ENCODE assay signal across 13 mouse cellular contexts in genomic region chr11:97024977-97025376, GRCm38 (mm10). TPM values are rescaled to one million over a fixed set of nuclear protein-coding genes. Genes with fewer than 3 reads are reported as not detected.
DNase-seq lines count a peak whose midpoint lies in the region; ATAC-seq lines count a peak whose summit lies in the region.
"Had no signal": no experiment of that assay in that cellular context is flagged by ENCODE, and none has a peak within 500 bp of the region (broad histone marks: within the 10 kb centered on the region; RNA-seq: fewer than 3 reads in every experiment).

No protein-coding gene starts in this region.

- H3K36me3 ChIP-seq in heart, embryonic 10.5 days, result no peaks in the 10 kb centered on the region
- no peaks in the 10 kb centered on the region for H3K36me3 ChIP-seq in megakaryocyte, embryonic 14.5 days (replicated peaks; ENCODE audit: low read length)
- no peaks in the 10 kb centered on the region for H3K36me3 ChIP-seq in stomach, embryonic 16.5 days (ENCODE audit: control insufficient read depth, insufficient read depth, low read length)
- H3K36me3 ChIP-seq: liver, embryonic 15.5 days had no signal

- 7% methylated on average over 10 of the region's 10 CpGs for WGBS in heart, embryonic 10.5 days
- 45% methylated on average over 10 of the region's 10 CpGs for WGBS in stomach, embryonic 16.5 days

- peak overlapping the region; percentile 72; the same call in 1 of the 2 replicates for H3K9ac ChIP-seq in stomach, embryonic 16.5 days (ENCODE audit: low read length)

- 0 out of 2 replicates have a peak overlapping the region, but pooled peaks have one; percentile 3 for H3K27ac ChIP-seq in heart, embryonic 10.5 days
- peak overlapping the region; percentile 44; the same call in 1 of the 2 replicates for H3K27ac ChIP-seq in stomach, embryonic 16.5 days (ENCODE audit: low read length)
- H3K27ac ChIP-seq: liver, embryonic 15.5 days had no signal

- H3K4me3 ChIP-seq in heart, embryonic 10.5 days, result no peak overlapping the region
- H3K4me3 ChIP-seq in megakaryocyte, embryonic 14.5 days (replicated peaks), result peak overlapping the region; percentile 90
- no peak overlapping the region for H3K4me3 ChIP-seq in stomach, embryonic 16.5 days (replicated peaks; ENCODE audit: low read length)

- H3K4me2 ChIP-seq in stomach, embryonic 16.5 days (ENCODE audit: low read depth, low read length), result no peak overlapping the region

- peaks cover 33% of the 10 kb centered on the region for H3K4me1 ChIP-seq in heart, embryonic 10.5 days
- H3K4me1 ChIP-seq in megakaryocyte, embryonic 14.5 days, result peaks cover 40% of the 10 kb centered on the region
- peaks cover 17% of the 10 kb centered on the region for H3K4me1 ChIP-seq in stomach, embryonic 16.5 days (ENCODE audit: control insufficient read depth, insufficient read depth, low read length)

- ATAC-seq in megakaryocyte, adult 5-6 weeks (ENCODE audit: poor library complexity, severe bottlenecking), result no peak
- no peak for ATAC-seq in stomach, embryonic 16.5 days (ENCODE audit: insufficient read depth, low FRiP score)

- DNase-seq in heart, embryonic 10.5 days (ENCODE audit: low spot score), result no peak
- DNase-seq in heart, adult 11 months, result no peak
- peak; percentile 63 for DNase-seq in MN1 (ENCODE audit: low spot score)
- DNase-seq in natural killer cell, adult 2 months (ENCODE audit: low spot score in 2 of 2), result no peak
- no peak for DNase-seq in layer of hippocampus, adult 8-10 months (ENCODE audit: low spot score in 2 of 2)
- DNase-seq: cerebellum, postnatal 14 days had no signal

- no peaks in the 10 kb centered on the region for H3K9me3 ChIP-seq in heart, embryonic 10.5 days
- H3K9me3 ChIP-seq in megakaryocyte, embryonic 14.5 days, result no peaks in the 10 kb centered on the region
- H3K9me3 ChIP-seq in stomach, embryonic 16.5 days (replicated peaks; ENCODE audit: control insufficient read depth, low read length), result no peaks in the 10 kb centered on the region
- H3K9me3 ChIP-seq: liver, embryonic 15.5 days had no signal

- peaks cover 55% of the 10 kb centered on the region for H3K27me3 ChIP-seq in heart, embryonic 10.5 days (ENCODE audit: insufficient read depth, poor library complexity, severe bottlenecking)
- H3K27me3 ChIP-seq in megakaryocyte, embryonic 14.5 days (replicated peaks), result peaks cover 53% of the 10 kb centered on the region
- peaks cover 30% of the 10 kb centered on the region for H3K27me3 ChIP-seq in stomach, embryonic 16.5 days (ENCODE audit: control insufficient read depth, insufficient read depth, low read length)

RNA-seq across cellular contexts. Expression of gene Scrn2, which starts 4.8 kb away (rescaled TPM):
- polyA plus RNA-seq in heart, embryonic 10.5 days (2016; fragmentation: Nextera tagmentation; extraction: Ambion mirVana), result 21.3 and 30.0 TPM in 2 replicates
- polyA plus RNA-seq in megakaryocyte, embryonic 14.5 days (2012; ENCODE audit: insufficient read depth, low replicate concordance), result 4.5 and 11.2 TPM in 2 replicates
- 0.48 and 1.4 TPM in 2 replicates for total RNA-seq in megakaryocyte, adult 5-6 weeks (2015)
- total RNA-seq in megakaryocyte, adult 5-6 weeks (2017), result 5.1 and 5.4 TPM in 2 replicates
- polyA plus RNA-seq in stomach, embryonic 16.5 days (2015; fragmentation: Nextera tagmentation; extraction: Ambion mirVana), result 20.3 and 20.7 TPM in 2 replicates
- 1 to 10 TPM; 4.3 to 6.9 (median 6.3) TPM for total RNA-seq in layer of hippocampus, adult 8-10 months (2022)

RNA-seq across cellular contexts. Expression of gene Sp6, which starts 11.8 kb away (rescaled TPM):
- 0.47 and 2.3 TPM in 2 replicates for polyA plus RNA-seq in heart, embryonic 10.5 days (2016; fragmentation: Nextera tagmentation; extraction: Ambion mirVana)
- 0.77 and 1.4 TPM in 2 replicates for polyA plus RNA-seq in megakaryocyte, embryonic 14.5 days (2012; ENCODE audit: insufficient read depth, low replicate concordance)
- 0.13 TPM in 1 of 2 replicates, not detected in the other for total RNA-seq in megakaryocyte, adult 5-6 weeks (2015)
- not detected in 2 replicates for total RNA-seq in megakaryocyte, adult 5-6 weeks (2017)
- 6.1 and 9.7 TPM in 2 replicates for polyA plus RNA-seq in stomach, embryonic 16.5 days (2015; fragmentation: Nextera tagmentation; extraction: Ambion mirVana)
- total RNA-seq in layer of hippocampus, adult 8-10 months (2022), result 1 to 10 TPM in 3 of 4 experiments, under 1 TPM in 1; 0.83 to 1.7 (median 1.5) TPM
- total RNA-seq: monocyte, adult 5-6 weeks had no signal
- polyA plus RNA-seq: forebrain, embryonic 11.5 days; intestine, embryonic 14.5 days had no signal

RNA-seq across cellular contexts. Expression of gene Lrrc46, which starts 16.2 kb away (rescaled TPM):
- polyA plus RNA-seq in heart, embryonic 10.5 days (2016; fragmentation: Nextera tagmentation; extraction: Ambion mirVana), result 0.28 and 0.35 TPM in 2 replicates
- not detected in 2 replicates for polyA plus RNA-seq in megakaryocyte, embryonic 14.5 days (2012; ENCODE audit: insufficient read depth, low replicate concordance)
- total RNA-seq in megakaryocyte, adult 5-6 weeks (2015), result 0.55 and 0.80 TPM in 2 replicates
- not detected in 2 replicates for total RNA-seq in megakaryocyte, adult 5-6 weeks (2017)
- 0.34 and 0.62 TPM in 2 replicates for polyA plus RNA-seq in stomach, embryonic 16.5 days (2015; fragmentation: Nextera tagmentation; extraction: Ambion mirVana)
- 1 to 10 TPM in 2 of 4 experiments, under 1 TPM in 2; 0.87 to 1.9 (median 1.3) TPM for total RNA-seq in layer of hippocampus, adult 8-10 months (2022)
- total RNA-seq: monocyte, adult 5-6 weeks had no signal

RNA-seq across cellular contexts. Expression of gene Mrpl10, which starts 16.4 kb away (rescaled TPM):
- polyA plus RNA-seq in heart, embryonic 10.5 days (2016; fragmentation: Nextera tagmentation; extraction: Ambion mirVana), result 82.7 and 93.1 TPM in 2 replicates
- polyA plus RNA-seq in megakaryocyte, embryonic 14.5 days (2012; ENCODE audit: insufficient read depth, low replicate concordance), result 22.3 and 22.7 TPM in 2 replicates
- total RNA-seq in megakaryocyte, adult 5-6 weeks (2015), result 28.4 and 28.6 TPM in 2 replicates
- 18.6 and 19.7 TPM in 2 replicates for total RNA-seq in megakaryocyte, adult 5-6 weeks (2017)
- 76.7 and 78.9 TPM in 2 replicates for polyA plus RNA-seq in stomach, embryonic 16.5 days (2015; fragmentation: Nextera tagmentation; extraction: Ambion mirVana)
- total RNA-seq in layer of hippocampus, adult 8-10 months (2022), result 10 to 100 TPM; 76.3 to 85.2 (median 77.8) TPM

RNA-seq across cellular contexts. Expression of gene Osbpl7, which starts 25.5 kb away (rescaled TPM):
- 6.5 and 9.4 TPM in 2 replicates for polyA plus RNA-seq in heart, embryonic 10.5 days (2016; fragmentation: Nextera tagmentation; extraction: Ambion mirVana)
- polyA plus RNA-seq in megakaryocyte, embryonic 14.5 days (2012; ENCODE audit: insufficient read depth, low replicate concordance), result 9.7 and 13.2 TPM in 2 replicates
- 5.3 and 6.5 TPM in 2 replicates for total RNA-seq in megakaryocyte, adult 5-6 weeks (2015)
- 7.1 and 7.5 TPM in 2 replicates for total RNA-seq in megakaryocyte, adult 5-6 weeks (2017)
- 10.5 and 11.8 TPM in 2 replicates for polyA plus RNA-seq in stomach, embryonic 16.5 days (2015; fragmentation: Nextera tagmentation; extraction: Ambion mirVana)
- total RNA-seq in layer of hippocampus, adult 8-10 months (2022), result 10 to 100 TPM; 18.6 to 21.7 (median 20.6) TPM
